Comparison of ENCODE assay signal across 8 mouse cellular contexts in genomic region chr1:171249913-171250600, GRCm38 (mm10). TPM values are rescaled to one million over a fixed set of nuclear protein-coding genes. Genes with fewer than 3 reads are reported as not detected.
A peak's percentile ranks its signal among the peaks of the same experiment; 100 is the strongest.
DNase-seq lines count a peak whose midpoint lies in the region; ATAC-seq and TF ChIP-seq lines count a peak whose summit lies in the region.

Gene Adamts4, plus strand, starts transcription at chr1:171250421.

- no peak within 1 kb of the TSS; the same call in 1 of the 2 replicates for H3K27ac ChIP-seq in ES-Bruce4 (ENCODE audit: insufficient read depth, low read length)
- H3K27ac ChIP-seq in forebrain, embryonic 15.5 days (replicated peaks), result peak within 1 kb of the TSS; percentile 85
- H3K27ac ChIP-seq in hindbrain, embryonic 15.5 days (replicated peaks), result peak within 1 kb of the TSS; percentile 72
- H3K27ac ChIP-seq in limb, embryonic 13.5 days, result peak within 1 kb of the TSS; percentile 90

- TF ChIP-seq EP300 in ES-Bruce4 (IDR thresholded peaks at IDR 0.05; ENCODE audit: insufficient read depth, low read depth, low read length), result no peak

- H3K27me3 ChIP-seq in ES-Bruce4 (ENCODE audit: control insufficient read depth, insufficient read depth, low read length, poor library complexity, severe bottlenecking), result no peaks in the 10 kb centered on the region
- H3K27me3 ChIP-seq in forebrain, embryonic 15.5 days, result no peaks in the 10 kb centered on the region
- H3K27me3 ChIP-seq in hindbrain, embryonic 15.5 days, result no peaks in the 10 kb centered on the region
- no peaks in the 10 kb centered on the region for H3K27me3 ChIP-seq in limb, embryonic 13.5 days

- DNase-seq in adrenal gland, postnatal 10 days, result peak; percentile 54
- DNase-seq in adrenal gland, postnatal 4 days (ENCODE audit: low spot score in 2 of 2), result no peak
- peak; percentile 86 for DNase-seq in retina, postnatal 1 day
- DNase-seq in ovary, postnatal 36 days (ENCODE audit: low spot score), result no peak

- H3K4me3 ChIP-seq in ES-Bruce4 (ENCODE audit: low read depth, low read length), result peak within 1 kb of the TSS; percentile 62
- H3K4me3 ChIP-seq in forebrain, embryonic 15.5 days, result peak within 1 kb of the TSS; percentile 32
- H3K4me3 ChIP-seq in hindbrain, embryonic 15.5 days, result peak within 1 kb of the TSS; percentile 28
- peak within 1 kb of the TSS; percentile 45 for H3K4me3 ChIP-seq in limb, embryonic 13.5 days

- peaks cover 8% of the 10 kb centered on the region for H3K4me1 ChIP-seq in ES-Bruce4 (ENCODE audit: control insufficient read depth, insufficient read depth, low read length)
- H3K4me1 ChIP-seq in forebrain, embryonic 15.5 days, result peaks cover 61% of the 10 kb centered on the region
- H3K4me1 ChIP-seq in hindbrain, embryonic 15.5 days (replicated peaks), result peaks cover 48% of the 10 kb centered on the region
- H3K4me1 ChIP-seq in limb, embryonic 13.5 days, result peaks cover 68% of the 10 kb centered on the region

- peak within 1 kb of the TSS; percentile 37 for H3K9ac ChIP-seq in ES-Bruce4 (ENCODE audit: low read depth, poor library complexity, severe bottlenecking)
- H3K9ac ChIP-seq in forebrain, embryonic 15.5 days (replicated peaks), result peak within 1 kb of the TSS; percentile 41
- H3K9ac ChIP-seq in hindbrain, embryonic 15.5 days, result peak within 1 kb of the TSS; percentile 16; the same call in 1 of the 2 replicates
- peak within 1 kb of the TSS; percentile 64 for H3K9ac ChIP-seq in limb, embryonic 13.5 days

- TF ChIP-seq CTCF in ES-Bruce4 (IDR thresholded peaks at IDR 0.05; ENCODE audit: low read depth, low read length), result no peak

- H3K4me2 ChIP-seq in forebrain, embryonic 15.5 days (replicated peaks), result peak within 1 kb of the TSS; percentile 47
- H3K4me2 ChIP-seq in hindbrain, embryonic 15.5 days, result peak within 1 kb of the TSS; percentile 50
- peak within 1 kb of the TSS; percentile 77 for H3K4me2 ChIP-seq in limb, embryonic 13.5 days (replicated peaks)

- no peak for TF ChIP-seq POLR2A in ES-Bruce4 (IDR thresholded peaks at IDR 0.05; ENCODE audit: insufficient read depth, low read length)

- peaks cover 4% of the 10 kb centered on the region; the same call in 1 of the 2 replicates for H3K36me3 ChIP-seq in ES-Bruce4 (ENCODE audit: control insufficient read depth, insufficient read depth, low read length, poor library complexity, severe bottlenecking)
- no peaks in the 10 kb centered on the region for H3K36me3 ChIP-seq in forebrain, embryonic 15.5 days
- H3K36me3 ChIP-seq in hindbrain, embryonic 15.5 days, result 0 out of 2 replicates have a peak, but pooled peaks cover 5% of the 10 kb centered on the region
- H3K36me3 ChIP-seq in limb, embryonic 13.5 days, result peaks cover 18% of the 10 kb centered on the region

- ATAC-seq in forebrain, embryonic 15.5 days (replicated peaks), result 0 out of 2 replicates have a peak, but pooled peaks have one; percentile 29
- no peak for ATAC-seq in hindbrain, embryonic 15.5 days (ENCODE audit: low FRiP score, low read depth)
- ATAC-seq in limb, embryonic 13.5 days (ENCODE audit: low FRiP score, low read depth), result no peak

- 12% methylated on average over 5 of the region's 5 CpGs for WGBS in forebrain, embryonic 15.5 days
- WGBS in hindbrain, embryonic 15.5 days, result 9% methylated on average over 5 of the region's 5 CpGs
- 13% methylated on average over 5 of the region's 5 CpGs for WGBS in limb, embryonic 13.5 days

- no peaks in the 10 kb centered on the region for H3K9me3 ChIP-seq in ES-Bruce4 (replicated peaks; ENCODE audit: control insufficient read depth, insufficient read depth, low read length, poor library complexity, severe bottlenecking)
- no peaks in the 10 kb centered on the region for H3K9me3 ChIP-seq in forebrain, embryonic 15.5 days
- no peaks in the 10 kb centered on the region for H3K9me3 ChIP-seq in hindbrain, embryonic 15.5 days
- no peaks in the 10 kb centered on the region for H3K9me3 ChIP-seq in limb, embryonic 13.5 days

RNA-seq across cellular contexts. Expression of gene Adamts4, which starts in this region (rescaled TPM):
- 1 to 10 TPM; 4.0 to 5.1 TPM for total RNA-seq in adrenal gland, postnatal 10 days (2021)
- total RNA-seq in adrenal gland, postnatal 4 days (2021), result 1 to 10 TPM; 4.3 to 4.5 TPM
- 3.5 and 4.3 TPM in 2 replicates for polyA plus RNA-seq in ES-Bruce4 (2011; ENCODE audit: insufficient read depth, insufficient read length, low read depth, missing spikeins)
- 8.1 and 8.3 TPM in 2 replicates for polyA plus RNA-seq in forebrain, embryonic 15.5 days (2015; fragmentation: Nextera tagmentation; extraction: Ambion mirVana)
- 5.6 and 6.2 TPM in 2 replicates for polyA plus RNA-seq in hindbrain, embryonic 15.5 days (2015; fragmentation: Nextera tagmentation; extraction: Ambion mirVana)
- polyA plus RNA-seq in limb, embryonic 13.5 days (2015; fragmentation: Nextera tagmentation; extraction: Ambion mirVana), result 12.7 and 14.3 TPM in 2 replicates

Comparison
In these comparisons a context has a peak if more than half of its experiments do, and no peak if none do; other contexts are left out.
1. DNase-seq: peak in adrenal gland, postnatal 10 days (single experiment) and retina, postnatal 1 day (single experiment); none in adrenal gland, postnatal 4 days (0 of 2) and ovary, postnatal 36 days (single experiment).
2. Peak in every context shown above with its lines, with median percentiles within 50 percentile points of each other: H3K4me3 ChIP-seq, H3K9ac ChIP-seq and H3K4me2 ChIP-seq.